Comparison of ENCODE assay signal across 25 mouse cellular contexts in the genomic region with DNA sequence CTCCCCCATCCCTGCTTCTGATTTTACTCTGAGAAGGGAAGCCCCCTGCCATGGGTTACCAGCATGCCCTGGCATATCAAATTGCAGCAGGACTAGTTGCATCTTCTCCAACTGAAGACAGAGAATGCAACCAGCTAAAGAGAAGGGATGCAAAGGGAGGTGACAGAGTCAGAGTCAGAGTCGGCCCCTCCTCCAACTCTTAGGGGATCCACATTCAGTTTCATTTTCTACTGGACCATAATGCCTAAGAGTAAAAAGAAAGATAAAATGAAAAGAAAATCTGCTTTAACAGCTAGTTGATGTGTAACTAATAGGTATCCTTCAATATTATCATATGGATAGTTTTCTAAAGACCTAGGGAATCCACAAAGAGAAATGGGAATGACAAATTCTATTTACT.
DNase-seq lines count a peak whose midpoint lies in the region; ATAC-seq lines count a peak whose summit lies in the region.
"Had no signal": no experiment of that assay in that cellular context is flagged by ENCODE, and none has a peak within 500 bp of the region (broad histone marks: within the 10 kb centered on the region; RNA-seq: fewer than 3 reads in every experiment).

No protein-coding gene starts in this region.

- ATAC-seq in midbrain, embryonic 11.5 days (ENCODE audit: low FRiP score), result no peak
- no peak for ATAC-seq in midbrain, embryonic 13.5 days
- ATAC-seq in activated CD4-positive, CD25-positive, alpha-beta regulatory T cell, adult 4 months, result peak; percentile 95
- no peak for ATAC-seq in forebrain, embryonic 11.5 days (replicated peaks; ENCODE audit: low FRiP score)
- ATAC-seq: forebrain, embryonic 15.5 days; intestine, postnatal 0 days; Patski had no signal

- H3K4me2 ChIP-seq in midbrain, embryonic 11.5 days, result no peak overlapping the region
- no peak overlapping the region for H3K4me2 ChIP-seq in midbrain, embryonic 13.5 days (replicated peaks)
- no peak overlapping the region for H3K4me2 ChIP-seq in forebrain, embryonic 11.5 days (ENCODE audit: low read depth, low read length, severe bottlenecking)
- H3K4me2 ChIP-seq: embryonic facial prominence, embryonic 15.5 days; forebrain, embryonic 15.5 days; heart, embryonic 11.5 days; heart, embryonic 15.5 days; hindbrain, embryonic 14.5 days had no signal

- no peak overlapping the region for H3K9ac ChIP-seq in midbrain, embryonic 11.5 days (ENCODE audit: low read length)
- H3K9ac ChIP-seq in midbrain, embryonic 13.5 days (replicated peaks), result no peak overlapping the region
- no peak overlapping the region for H3K9ac ChIP-seq in forebrain, embryonic 11.5 days (ENCODE audit: low read length)
- H3K9ac ChIP-seq: embryonic facial prominence, embryonic 15.5 days; forebrain, embryonic 15.5 days; heart, embryonic 15.5 days; hindbrain, embryonic 14.5 days had no signal

- H3K36me3 ChIP-seq in midbrain, embryonic 11.5 days (ENCODE audit: control insufficient read depth, insufficient read depth, low read length), result no peaks in the 10 kb centered on the region
- H3K36me3 ChIP-seq in midbrain, embryonic 13.5 days, result no peaks in the 10 kb centered on the region
- no peaks in the 10 kb centered on the region; the same call in 1 of the 2 replicates for H3K36me3 ChIP-seq in splenic B cell, adult 2 months (ENCODE audit: control insufficient read depth, insufficient read depth, low read length, poor library complexity, severe bottlenecking)
- no peaks in the 10 kb centered on the region for H3K36me3 ChIP-seq in limb, embryonic 10.5 days
- no peaks in the 10 kb centered on the region for H3K36me3 ChIP-seq in forebrain, embryonic 11.5 days (ENCODE audit: control insufficient read depth, insufficient read depth, low read length)
- H3K36me3 ChIP-seq: embryonic facial prominence, embryonic 15.5 days; forebrain, embryonic 10.5 days; forebrain, embryonic 15.5 days; heart, embryonic 15.5 days; hindbrain, embryonic 10.5 days had no signal

- H3K9me3 ChIP-seq in midbrain, embryonic 11.5 days (ENCODE audit: control insufficient read depth, low read length), result no peaks in the 10 kb centered on the region
- no peaks in the 10 kb centered on the region for H3K9me3 ChIP-seq in midbrain, embryonic 13.5 days
- no peaks in the 10 kb centered on the region for H3K9me3 ChIP-seq in limb, embryonic 10.5 days (replicated peaks)
- no peaks in the 10 kb centered on the region for H3K9me3 ChIP-seq in forebrain, embryonic 11.5 days (ENCODE audit: control insufficient read depth, low read length)
- H3K9me3 ChIP-seq: embryonic facial prominence, embryonic 15.5 days; forebrain, embryonic 10.5 days; forebrain, embryonic 15.5 days; heart, embryonic 15.5 days; hindbrain, embryonic 10.5 days had no signal

- no peaks in the 10 kb centered on the region for H3K4me1 ChIP-seq in midbrain, embryonic 11.5 days (ENCODE audit: control insufficient read depth, insufficient read depth, low read length)
- H3K4me1 ChIP-seq in midbrain, embryonic 13.5 days (replicated peaks), result no peaks in the 10 kb centered on the region
- no peaks in the 10 kb centered on the region for H3K4me1 ChIP-seq in limb, embryonic 10.5 days
- H3K4me1 ChIP-seq in forebrain, embryonic 11.5 days (replicated peaks; ENCODE audit: control insufficient read depth, insufficient read depth, low read length), result no peaks in the 10 kb centered on the region
- H3K4me1 ChIP-seq: embryonic facial prominence, embryonic 15.5 days; forebrain, embryonic 15.5 days; hindbrain, embryonic 10.5 days had no signal

- H3K4me3 ChIP-seq in midbrain, embryonic 11.5 days (ENCODE audit: low read depth, low read length), result no peak overlapping the region
- H3K4me3 ChIP-seq in midbrain, embryonic 13.5 days (replicated peaks), result no peak overlapping the region
- no peak overlapping the region for H3K4me3 ChIP-seq in limb, embryonic 10.5 days
- H3K4me3 ChIP-seq in forebrain, embryonic 11.5 days (ENCODE audit: low read depth, low read length), result no peak overlapping the region
- H3K4me3 ChIP-seq: embryonic facial prominence, embryonic 15.5 days; erythroblast, embryonic 14.5 days; forebrain, embryonic 10.5 days; forebrain, embryonic 15.5 days; heart, adult 2 months; heart, embryonic 15.5 days; hindbrain, embryonic 10.5 days had no signal

- DNase-seq in midbrain, embryonic 11.5 days (ENCODE audit: low spot score, missing footprints), result peak; percentile 41
- peak; percentile 65 for DNase-seq in induced T-regulatory cell, adult 2 months (ENCODE audit: low read depth)
- peak; percentile 58 for DNase-seq in splenic B cell, adult 2 months (ENCODE audit: low read depth, low spot score)
- no peak for DNase-seq in limb, embryonic 10.5 days (ENCODE audit: low spot score)
- DNase-seq in natural killer cell, adult 2 months (ENCODE audit: low spot score in 2 of 2), result no peak
- DNase-seq in forebrain, embryonic 11.5 days (ENCODE audit: low spot score), result no peak
- DNase-seq: adrenal gland, adult 8-10 months; cerebellum, adult 11 months; cerebellum, adult 9-10 months; embryo, embryonic 11 days; gastrocnemius, postnatal 10 days; heart, adult 2 months; heart, postnatal 14 days had no signal

- H3K27ac ChIP-seq in midbrain, embryonic 11.5 days (ENCODE audit: low read depth, low read length), result no peak overlapping the region
- H3K27ac ChIP-seq in midbrain, embryonic 13.5 days, result no peak overlapping the region
- no peak overlapping the region for H3K27ac ChIP-seq in limb, embryonic 10.5 days
- no peak overlapping the region for H3K27ac ChIP-seq in forebrain, embryonic 11.5 days (ENCODE audit: low read depth, low read length)
- H3K27ac ChIP-seq: embryonic facial prominence, embryonic 15.5 days; forebrain, embryonic 10.5 days; forebrain, embryonic 15.5 days; heart, adult 2 months; heart, embryonic 15.5 days; hindbrain, embryonic 10.5 days; hindbrain, embryonic 14.5 days had no signal

- WGBS in midbrain, embryonic 11.5 days, result 84% methylated on average over 1 of the region's 1 CpGs
- 94% methylated on average over 1 of the region's 1 CpGs for WGBS in midbrain, embryonic 13.5 days
- 90% methylated on average over 1 of the region's 1 CpGs for WGBS in limb, embryonic 10.5 days
- 82% methylated on average over 1 of the region's 1 CpGs for WGBS in forebrain, embryonic 11.5 days

- no peaks in the 10 kb centered on the region for H3K27me3 ChIP-seq in midbrain, embryonic 11.5 days (ENCODE audit: control insufficient read depth, insufficient read depth, low read length)
- H3K27me3 ChIP-seq in midbrain, embryonic 13.5 days, result no peaks in the 10 kb centered on the region
- no peaks in the 10 kb centered on the region for H3K27me3 ChIP-seq in splenic B cell, adult 2 months (ENCODE audit: control insufficient read depth, insufficient read depth, low read length, poor library complexity, severe bottlenecking)
- H3K27me3 ChIP-seq in limb, embryonic 10.5 days (ENCODE audit: low read depth, poor library complexity, severe bottlenecking), result no peaks in the 10 kb centered on the region
- no peaks in the 10 kb centered on the region for H3K27me3 ChIP-seq in forebrain, embryonic 11.5 days (ENCODE audit: control insufficient read depth, insufficient read depth, low read length)
- H3K27me3 ChIP-seq: embryonic facial prominence, embryonic 15.5 days; forebrain, embryonic 15.5 days; heart, embryonic 15.5 days; Patski had no signal

Comparison
In these comparisons a context has a peak if more than half of its experiments do, and no peak if none do; other contexts are left out.
1. DNase-seq: peak in midbrain, embryonic 11.5 days (single experiment), induced T-regulatory cell, adult 2 months (single experiment) and splenic B cell, adult 2 months (single experiment); none in limb, embryonic 10.5 days (single experiment), natural killer cell, adult 2 months (0 of 2) and forebrain, embryonic 11.5 days (single experiment).